Mouse (Mus musculus): ENCODE results near the gene Hmox2.

- TF ChIP-seq CTCF (IDR thresholded peaks at IDR 0.05; ENCODE audit: borderline replicate concordance, extremely low read depth, insufficient read depth, insufficient read length) (no peak), POLR2A (IDR thresholded peaks at IDR 0.05; ENCODE audit: borderline replicate concordance, extremely low read depth, insufficient read depth, insufficient read length, poor library complexity, severe bottlenecking) (peak; percentile 7; the same call in 1 of the 2 replicates)
These were observed 7.2 kb upstream of the Hmox2 start, which contains the start of gene Nmral1 for GRCm38 (mm10) chr16:4718753-4719518.

Data from brain, embryonic 14.5 days (tissue).